ENCODE assay signal across 9 mouse cellular contexts in genomic region chr10:43475376-43475775, GRCm38 (mm10). TPM values are rescaled to one million over a fixed set of nuclear protein-coding genes. Genes with fewer than 3 reads are reported as not detected.
A peak's percentile ranks its signal among the peaks of the same experiment; 100 is the strongest.
DNase-seq lines count a peak whose midpoint lies in the region; ATAC-seq and TF ChIP-seq lines count a peak whose summit lies in the region.
"Had no signal": no experiment of that assay in that cellular context is flagged by ENCODE, and none has a peak within 500 bp of the region (broad histone marks: within the 10 kb centered on the region; RNA-seq: fewer than 3 reads in every experiment).

No protein-coding gene starts in this region.

- peak; percentile 63 for DNase-seq in adrenal gland, postnatal 14 days
- DNase-seq in adrenal gland, postnatal 4 days (ENCODE audit: low spot score in 2 of 2): no peak
- DNase-seq in kidney, postnatal 10 days: peak; percentile 41
- DNase-seq in kidney, adult 11 months: no peak
- DNase-seq in ES-CJ7 (ENCODE audit: low read depth, low spot score): peak; percentile 64
- DNase-seq in liver, postnatal 0 days: peak; percentile 46
- DNase-seq in urinary bladder, postnatal 14 days (ENCODE audit: low spot score): no peak

- H3K36me3 ChIP-seq in liver, postnatal 0 days (replicated peaks; ENCODE audit: insufficient read depth, low read length): no peaks in the 10 kb centered on the region
- H3K36me3 ChIP-seq: embryonic facial prominence, embryonic 12.5 days had no signal

- H3K27ac ChIP-seq in liver, postnatal 0 days (ENCODE audit: low read depth): no peak overlapping the region
- H3K27ac ChIP-seq: embryonic facial prominence, embryonic 12.5 days had no signal

- ATAC-seq in liver, postnatal 0 days: no peak
- ATAC-seq in megakaryocyte-erythroid progenitor cell, adult 5-6 weeks (replicated peaks; ENCODE audit: low FRiP score, low TSS enrichment, poor library complexity, severe bottlenecking): no peak

- TF ChIP-seq EP300 in liver, postnatal 0 days (IDR thresholded peaks at IDR 0.05; ENCODE audit: low read depth): no peak

- 0 out of 2 replicates have a peak, but pooled peaks cover 2% of the 10 kb centered on the region for H3K27me3 ChIP-seq in liver, postnatal 0 days (ENCODE audit: insufficient read depth, low read length)
- H3K27me3 ChIP-seq: embryonic facial prominence, embryonic 12.5 days had no signal

- WGBS in liver, postnatal 0 days (ENCODE audit: insufficient replicate concordance): 34% methylated on average over 4 of the region's 4 CpGs

- no peaks in the 10 kb centered on the region for H3K9me3 ChIP-seq in liver, postnatal 0 days (ENCODE audit: low read length)
- H3K9me3 ChIP-seq: embryonic facial prominence, embryonic 12.5 days had no signal

- peaks cover 8% of the 10 kb centered on the region for H3K4me1 ChIP-seq in liver, postnatal 0 days (ENCODE audit: insufficient read depth)

- peak; percentile 61 for TF ChIP-seq CTCF in liver, postnatal 0 days (IDR thresholded peaks at IDR 0.05; ENCODE audit: low read depth)

- no peak overlapping the region for H3K9ac ChIP-seq in liver, postnatal 0 days (replicated peaks)
- H3K9ac ChIP-seq: embryonic facial prominence, embryonic 12.5 days had no signal

- no peak overlapping the region for H3K4me2 ChIP-seq in liver, postnatal 0 days (ENCODE audit: low read depth, low read length)
- H3K4me2 ChIP-seq: embryonic facial prominence, embryonic 12.5 days had no signal

- no peak overlapping the region for H3K4me3 ChIP-seq in liver, postnatal 0 days (ENCODE audit: low read depth, low read length)
- H3K4me3 ChIP-seq: embryonic facial prominence, embryonic 12.5 days had no signal

RNA-seq across cellular contexts. Expression of gene Bend3, which starts 3.3 kb away (rescaled TPM):
- total RNA-seq in adrenal gland, postnatal 14 days (2021): 7.0 and 7.2 TPM in 2 replicates
- total RNA-seq in adrenal gland, postnatal 4 days (2021): 10 to 100 TPM; 11.0 to 14.0 TPM
- polyA plus RNA-seq in liver, postnatal 0 days (2015; fragmentation: Nextera tagmentation; extraction: Ambion mirVana): 0.51 TPM in 2 replicates
- total RNA-seq in megakaryocyte-erythroid progenitor cell, adult 5-6 weeks (2014; fragmentation: Nextera tagmentation): 12.1 and 19.3 TPM in 2 replicates
- total RNA-seq in megakaryocyte-erythroid progenitor cell, adult 5-6 weeks (2017): 7.5 and 9.1 TPM in 2 replicates

RNA-seq across cellular contexts. Expression of gene Gm9803, which starts 48.5 kb away (rescaled TPM):
- 19.7 and 21.9 TPM in 2 replicates for total RNA-seq in adrenal gland, postnatal 14 days (2021)
- total RNA-seq in adrenal gland, postnatal 4 days (2021): 10 to 100 TPM; 11.7 to 16.4 TPM
- polyA plus RNA-seq in liver, postnatal 0 days (2015; fragmentation: Nextera tagmentation; extraction: Ambion mirVana): 7.8 and 8.7 TPM in 2 replicates
- total RNA-seq in megakaryocyte-erythroid progenitor cell, adult 5-6 weeks (2014; fragmentation: Nextera tagmentation): 2.2 and 7.6 TPM in 2 replicates
- total RNA-seq in megakaryocyte-erythroid progenitor cell, adult 5-6 weeks (2017): 3.0 and 41.1 TPM in 2 replicates

Comparison
In these comparisons a context has a peak if more than half of its experiments do, and no peak if none do; other contexts are left out.
1. DNase-seq: peak in adrenal gland, postnatal 14 days (single experiment), kidney, postnatal 10 days (single experiment), ES-CJ7 (single experiment) and liver, postnatal 0 days (single experiment); none in adrenal gland, postnatal 4 days (0 of 2), kidney, adult 11 months (single experiment) and urinary bladder, postnatal 14 days (single experiment).